Mouse (Mus musculus): ENCODE data around the gene Tex10. TPM values are rescaled to one million over a fixed set of nuclear protein-coding genes. Genes with fewer than 3 reads are reported as not detected.
"Not testable (repeated sequence)": the region's sequence is repeated elsewhere in the genome, so short reads cannot be mapped to it uniquely, and the experiment has no call there.

Tex10 gene
- polyA plus RNA-seq, 1 experiment from 2014 or later, result 20.3 TPM

- 89% methylated on average over 2 of the region's 2 CpGs for WGBS (ENCODE audit: insufficient replicate concordance)
- Histone ChIP-seq H3K27me3 (no peaks in the 10 kb centered on the region), H3K4me3 (replicated peaks) (no peak overlapping the region), H3K9ac (no peak overlapping the region), H3K4me1 (replicated peaks) (no peaks in the 10 kb centered on the region), H3K9me3 (replicated peaks) (no peaks in the 10 kb centered on the region), H3K27ac (no peak overlapping the region), H3K36me3 (peaks cover 61% of the 10 kb centered on the region), H3K4me2 (no peak overlapping the region)
- ATAC-seq (ENCODE audit: low read depth), result no peak
- no peak for DNase-seq
Measured at GRCm38 (mm10) chr4:48454106-48454773, 19.0 kb downstream of the Tex10 start.

GRCm38 (mm10) chr4:48428054-48428453 is 45.2 kb downstream of the Tex10 start:
- Histone ChIP-seq H3K9me3 (replicated peaks) (no peaks in the 10 kb centered on the region), H3K4me3 (replicated peaks) (no peak overlapping the region), H3K4me1 (replicated peaks) (0 out of 2 replicates have a peak, but pooled peaks cover 4% of the 10 kb centered on the region), H3K36me3 (peaks cover 45% of the 10 kb centered on the region), H3K4me2 (no peak overlapping the region), H3K27me3 (no peaks in the 10 kb centered on the region), H3K27ac (no peak overlapping the region), H3K9ac (no peak overlapping the region)
- no peak for ATAC-seq (ENCODE audit: low read depth)
- DNase-seq, result no peak
- 74% methylated on average over 2 of the region's 2 CpGs for WGBS (ENCODE audit: insufficient replicate concordance)

- no peaks in the 10 kb centered on the region for H3K9me3 ChIP-seq (replicated peaks)
- ATAC-seq (ENCODE audit: low read depth) (no peak), DNase-seq (no peak)
- 0 out of 2 replicates have a peak, but pooled peaks cover 4% of the 10 kb centered on the region for H3K4me1 ChIP-seq (replicated peaks)
- H3K4me2 ChIP-seq, result no peak overlapping the region
- WGBS (ENCODE audit: insufficient replicate concordance), result 71% methylated on average over 3 of the region's 3 CpGs
- H3K36me3 ChIP-seq, result peaks cover 38% of the 10 kb centered on the region
- no peak overlapping the region for H3K4me3 ChIP-seq (replicated peaks)
- H3K9ac ChIP-seq, result no peak overlapping the region
- H3K27me3 ChIP-seq, result no peaks in the 10 kb centered on the region
- H3K27ac ChIP-seq, result no peak overlapping the region
Measured at GRCm38 (mm10) chr4:48427413-48427812, 45.8 kb downstream of the Tex10 start.

GRCm38 (mm10) chr4:48423738-48424137 is 49.5 kb downstream of the Tex10 start:
- Histone ChIP-seq H3K4me2 (no peak overlapping the region), H3K9ac (no peak overlapping the region), H3K9me3 (replicated peaks) (no peaks in the 10 kb centered on the region), H3K4me1 (replicated peaks) (0 out of 2 replicates have a peak, but pooled peaks cover 4% of the 10 kb centered on the region), H3K27ac (no peak overlapping the region), H3K27me3 (no peaks in the 10 kb centered on the region), H3K4me3 (replicated peaks) (no peak overlapping the region), H3K36me3 (peaks cover 20% of the 10 kb centered on the region)
- no peak for DNase-seq
- no peak for ATAC-seq (ENCODE audit: low read depth)
- 44% methylated on average over 2 of the region's 2 CpGs for WGBS (ENCODE audit: insufficient replicate concordance)

GRCm38 (mm10) chr4:48422633-48423032 is 50.6 kb downstream of the Tex10 start:
- no peak overlapping the region for H3K27ac ChIP-seq
- WGBS (ENCODE audit: insufficient replicate concordance), result 84% methylated on average over 1 of the region's 1 CpGs
- H3K4me3 ChIP-seq (replicated peaks), result no peak overlapping the region
- H3K9me3 ChIP-seq (replicated peaks), result no peaks in the 10 kb centered on the region
- no peak overlapping the region for H3K4me2 ChIP-seq
- H3K27me3 ChIP-seq, result no peaks in the 10 kb centered on the region
- peaks cover 14% of the 10 kb centered on the region for H3K36me3 ChIP-seq
- ATAC-seq (ENCODE audit: low read depth), result no peak
- no peaks in the 10 kb centered on the region for H3K4me1 ChIP-seq (replicated peaks)
- no peak for DNase-seq
- H3K9ac ChIP-seq, result no peak overlapping the region

- Histone ChIP-seq H3K27me3 (no peaks in the 10 kb centered on the region), H3K4me1 (replicated peaks) (no peaks in the 10 kb centered on the region), H3K4me3 (replicated peaks) (no peak overlapping the region), H3K36me3 (peaks cover 13% of the 10 kb centered on the region), H3K9me3 (replicated peaks) (no peaks in the 10 kb centered on the region), H3K4me2 (no peak overlapping the region), H3K9ac (no peak overlapping the region), H3K27ac (no peak overlapping the region)
- DNase-seq (no peak), ATAC-seq (ENCODE audit: low read depth) (no peak)
- 71% methylated on average over 8 of the region's 8 CpGs for WGBS (ENCODE audit: insufficient replicate concordance)
Measured at GRCm38 (mm10) chr4:48418831-48419468, 54.3 kb downstream of the Tex10 start.

GRCm38 (mm10) chr4:48415838-48416335 is 57.4 kb downstream of the Tex10 start:
- no peak for DNase-seq
- Histone ChIP-seq H3K9me3 (replicated peaks) (no peaks in the 10 kb centered on the region), H3K4me1 (replicated peaks) (peaks cover 3% of the 10 kb centered on the region; the same call in 1 of the 2 replicates), H3K9ac (no peak overlapping the region), H3K36me3 (no peaks in the 10 kb centered on the region), H3K4me3 (replicated peaks) (no peak overlapping the region), H3K27ac (no peak overlapping the region), H3K27me3 (no peaks in the 10 kb centered on the region), H3K4me2 (no peak overlapping the region)
- 70% methylated on average over 10 of the region's 10 CpGs for WGBS (ENCODE audit: insufficient replicate concordance)
- ATAC-seq (ENCODE audit: low read depth), result no peak

GRCm38 (mm10) chr4:48413473-48413872 is 59.8 kb downstream of the Tex10 start:
- ATAC-seq (ENCODE audit: low read depth) (peak; percentile 90), DNase-seq (peak; percentile 25)
- no peaks in the 10 kb centered on the region for H3K27me3 ChIP-seq
- H3K4me2 ChIP-seq, result no peak overlapping the region
- H3K9me3 ChIP-seq (replicated peaks), result no peaks in the 10 kb centered on the region
- 37% methylated on average over 8 of the region's 8 CpGs for whole genome bisulfite sequencing (ENCODE audit: insufficient replicate concordance)
- no peak overlapping the region for H3K9ac ChIP-seq
- no peaks in the 10 kb centered on the region for H3K36me3 ChIP-seq
- no peak overlapping the region for H3K27ac ChIP-seq
- H3K4me3 ChIP-seq (replicated peaks), result no peak overlapping the region
- H3K4me1 ChIP-seq (replicated peaks), result peaks cover 3% of the 10 kb centered on the region; the same call in 1 of the 2 replicates

- 0 out of 2 replicates have a peak, but pooled peaks cover 2% of the 10 kb centered on the region for H3K4me1 ChIP-seq (replicated peaks)
- H3K36me3 ChIP-seq, result no peaks in the 10 kb centered on the region
- no peak overlapping the region for H3K4me3 ChIP-seq (replicated peaks)
- H3K9me3 ChIP-seq (replicated peaks), result no peaks in the 10 kb centered on the region
- DNase-seq, result peak; percentile 31
- 0 out of 2 replicates have a peak, but pooled peaks have one; percentile 51 for ATAC-seq (ENCODE audit: low read depth)
- WGBS (ENCODE audit: insufficient replicate concordance), result 34% methylated on average over 18 of the region's 18 CpGs
- H3K27ac ChIP-seq, result no peak overlapping the region
- H3K9ac ChIP-seq, result no peak overlapping the region
- H3K4me2 ChIP-seq, result peak overlapping the region; percentile 40
- H3K27me3 ChIP-seq, result no peaks in the 10 kb centered on the region
Measured at GRCm38 (mm10) chr4:48407350-48408039, 65.8 kb downstream of the Tex10 start.

GRCm38 (mm10) chr4:48405724-48406491 is 67.4 kb downstream of the Tex10 start:
- not testable (repeated sequence) for DNase-seq; H3K9me3 ChIP-seq (replicated peaks); H3K36me3 ChIP-seq; H3K27ac ChIP-seq; ATAC-seq (ENCODE audit: low read depth); H3K4me1 ChIP-seq (replicated peaks); H3K27me3 ChIP-seq; H3K4me3 ChIP-seq (replicated peaks); H3K9ac ChIP-seq; H3K4me2 ChIP-seq
- 64% methylated on average over 10 of the region's 10 CpGs for WGBS (ENCODE audit: insufficient replicate concordance)
